Mouse (Mus musculus) cerebellum, adult 11-12 months (tissue): ENCODE measurements around the gene Npr2.
"Not testable (repeated sequence)": the region's sequence is repeated elsewhere in the genome, so short reads cannot be mapped to it uniquely, and the experiment has no call there.

Source experiments
- DNase-seq: peaks from one replicate; pipeline ENCODE4 v3.0.0; 2022

The Npr2 gene

GRCm38 (mm10) chr4:43631046-43631955 is at the start of gene Npr2:
TSS of gene Npr2 (plus strand) at chr4:43631935.
- peak; percentile 74 for DNase-seq

GRCm38 (mm10) chr4:43582241-43582640 is 49.5 kb upstream of the Npr2 start:
- no peak for DNase-seq

GRCm38 (mm10) chr4:43583421-43583820 is 48.3 kb upstream of the Npr2 start:
- DNase-seq = no peak

GRCm38 (mm10) chr4:43584444-43585416 is 47.0 kb upstream of the Npr2 start, which contains the start of gene Msmp:
TSS of gene Msmp (minus strand) at chr4:43584494.
- peak; percentile 13 for DNase-seq

GRCm38 (mm10) chr4:43585682-43586081 is 46.1 kb upstream of the Npr2 start:
- no peak for DNase-seq

- peak; percentile 8 for DNase-seq
Observed at GRCm38 (mm10) chr4:43586411-43586810, 45.3 kb upstream of the Npr2 start.

GRCm38 (mm10) chr4:43587681-43588080 is 44.1 kb upstream of the Npr2 start:
- DNase-seq = no peak

GRCm38 (mm10) chr4:43591543-43591942 is 40.2 kb upstream of the Npr2 start:
- no peak for DNase-seq

GRCm38 (mm10) chr4:43591961-43592360 is 39.8 kb upstream of the Npr2 start:
- DNase-seq = no peak

- no peak for DNase-seq
Observed at GRCm38 (mm10) chr4:43593453-43593852, 38.3 kb upstream of the Npr2 start.

- not testable (repeated sequence) for DNase-seq
Observed at GRCm38 (mm10) chr4:43596597-43596996, 35.1 kb upstream of the Npr2 start.

- no peak for DNase-seq
Observed at GRCm38 (mm10) chr4:43598200-43598599, 33.5 kb upstream of the Npr2 start.

- no peak for DNase-seq
Observed at GRCm38 (mm10) chr4:43598650-43599380, 32.9 kb upstream of the Npr2 start.

- no peak for DNase-seq
Observed at GRCm38 (mm10) chr4:43600195-43600934, 31.4 kb upstream of the Npr2 start.

- DNase-seq = no peak
Observed at GRCm38 (mm10) chr4:43604099-43604498, 27.6 kb upstream of the Npr2 start.

- DNase-seq = no peak
Observed at GRCm38 (mm10) chr4:43604751-43605685, 26.7 kb upstream of the Npr2 start.

GRCm38 (mm10) chr4:43612534-43612933 is 19.2 kb upstream of the Npr2 start:
- no peak for DNase-seq

- no peak for DNase-seq
Observed at GRCm38 (mm10) chr4:43613060-43613730, 18.5 kb upstream of the Npr2 start.

- DNase-seq = no peak
Observed at GRCm38 (mm10) chr4:43620146-43620778, 11.5 kb upstream of the Npr2 start.
